Mouse (Mus musculus): ENCODE data around the gene Zfp618. TPM values are rescaled to one million over a fixed set of nuclear protein-coding genes. Genes with fewer than 3 reads are reported as not detected.

The Zfp618 gene
- polyA plus RNA-seq, 1 experiment from 2014 or later = 39.5 TPM

DNA sequence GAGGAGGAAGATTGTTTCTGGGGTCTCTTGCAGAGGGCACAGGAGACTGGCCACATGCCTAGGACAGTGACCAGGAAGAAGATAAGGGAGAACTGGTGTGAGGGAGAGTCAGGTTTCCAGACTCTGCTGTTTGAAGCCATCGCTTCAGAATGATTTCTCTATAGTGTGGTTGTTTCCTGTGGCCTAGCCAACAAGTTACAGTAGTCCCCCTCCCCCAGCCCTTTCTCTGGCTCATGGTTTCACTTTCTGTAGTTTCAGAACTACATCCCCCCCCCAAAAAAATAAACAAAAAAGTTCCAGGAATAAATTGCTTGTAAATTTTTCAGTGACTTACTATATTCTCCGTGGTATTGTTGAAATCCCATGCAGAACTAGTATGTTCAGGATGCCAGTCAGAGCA, 107.8 kb downstream of the Zfp618 start:
- ATAC-seq (replicated peaks; ENCODE audit: low FRiP score) = no peak; the same call in 1 of the 2 replicates

DNA sequence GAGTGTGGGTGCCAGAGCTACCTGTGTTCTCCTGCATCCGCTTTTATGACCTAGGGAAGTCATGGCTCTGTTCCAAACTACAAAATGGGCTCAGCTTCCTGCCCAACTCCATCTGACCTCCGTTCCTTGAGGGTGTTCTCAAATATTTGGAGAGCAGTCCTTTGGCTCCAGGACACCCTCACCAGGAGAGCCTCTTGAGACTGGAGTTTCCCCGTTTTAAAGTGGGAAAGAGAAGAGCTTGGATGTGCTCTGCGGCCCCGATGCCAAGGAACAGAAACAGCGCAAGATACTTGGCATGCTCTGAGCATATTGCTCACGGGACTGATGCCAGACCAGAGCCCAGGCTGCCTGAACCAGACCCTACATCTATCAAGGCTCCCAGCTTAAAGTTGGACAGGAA, 113.8 kb downstream of the Zfp618 start:
- Histone ChIP-seq H3K4me3 (replicated peaks) (no peak overlapping the region), H3K4me1 (peaks cover 13% of the 10 kb centered on the region; the same call in 1 of the 2 replicates), H3K9ac (no peak overlapping the region), H3K4me2 (no peak overlapping the region), H3K27ac (no peak overlapping the region), H3K9me3 (replicated peaks) (no peaks in the 10 kb centered on the region), H3K27me3 (no peaks in the 10 kb centered on the region), H3K36me3 (peaks cover 67% of the 10 kb centered on the region)
- whole genome bisulfite sequencing = 84% methylated on average over 7 of the region's 7 CpGs
- ATAC-seq (replicated peaks; ENCODE audit: low FRiP score) = no peak

More for the DNA sequence above, 107.8 kb downstream of the Zfp618 start:
- H3K4me2 ChIP-seq = no peak overlapping the region
- H3K27me3 ChIP-seq = no peaks in the 10 kb centered on the region
- H3K36me3 ChIP-seq = peaks cover 17% of the 10 kb centered on the region
- H3K4me1 ChIP-seq = peaks cover 52% of the 10 kb centered on the region
- H3K9ac ChIP-seq = no peak overlapping the region
- H3K9me3 ChIP-seq (replicated peaks) = no peaks in the 10 kb centered on the region
- H3K27ac ChIP-seq = peak overlapping the region; percentile 86
- WGBS = 54% methylated on average over 2 of the region's 2 CpGs
- H3K4me3 ChIP-seq (replicated peaks) = no peak overlapping the region

DNA sequence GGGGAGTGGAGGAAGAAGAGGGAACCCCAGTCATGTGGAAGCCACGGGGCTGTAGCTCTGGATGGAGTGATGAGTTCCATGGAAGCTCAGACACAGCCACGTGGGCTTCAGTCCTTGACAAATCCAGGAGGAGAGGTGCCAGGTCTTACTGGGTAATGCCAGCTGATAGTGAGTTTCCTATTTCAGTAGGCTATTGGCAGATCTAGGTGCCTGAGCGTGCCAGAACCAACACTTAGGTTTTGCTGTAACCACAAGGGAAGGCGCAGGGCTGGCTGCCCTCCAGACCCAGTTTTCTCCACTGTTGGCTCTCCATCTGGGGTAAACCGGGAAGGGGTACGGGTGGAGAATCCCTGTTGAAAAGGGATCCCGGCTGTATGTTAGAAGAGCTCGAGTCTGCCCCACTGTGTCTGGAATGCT, 119.1 kb downstream of the Zfp618 start:
- Histone ChIP-seq H3K9ac (no peak overlapping the region), H3K4me3 (replicated peaks) (no peak overlapping the region), H3K4me1 (no peaks in the 10 kb centered on the region), H3K9me3 (replicated peaks) (no peaks in the 10 kb centered on the region), H3K27me3 (no peaks in the 10 kb centered on the region), H3K27ac (no peak overlapping the region), H3K36me3 (peaks cover 77% of the 10 kb centered on the region), H3K4me2 (no peak overlapping the region)
- WGBS = 79% methylated on average over 8 of the region's 8 CpGs
- ATAC-seq (replicated peaks; ENCODE audit: low FRiP score) = no peak

DNA sequence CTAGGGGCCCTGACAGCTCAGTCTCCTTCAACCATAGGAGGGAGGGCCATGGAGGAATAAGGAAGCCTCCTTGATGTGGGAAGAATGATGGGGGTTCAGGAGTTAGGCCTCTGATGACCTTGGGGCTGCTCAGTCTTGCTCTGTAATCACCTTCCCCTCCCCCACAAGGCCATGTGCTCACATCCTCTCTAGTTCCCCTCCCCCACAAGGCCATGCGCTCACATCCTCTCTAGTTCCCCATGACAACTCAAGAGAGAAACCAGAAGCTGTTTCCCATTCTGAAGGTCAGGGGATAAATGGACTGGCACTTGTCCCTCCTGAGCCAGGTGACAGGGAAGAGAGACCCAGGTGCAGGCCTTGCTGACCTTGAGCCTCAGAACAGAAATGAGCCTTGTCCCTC, 124.1 kb downstream of the Zfp618 start:
- 73% methylated on average over 1 of the region's 1 CpGs for WGBS
- Histone ChIP-seq H3K4me3 (replicated peaks) (no peak overlapping the region), H3K36me3 (peaks cover 67% of the 10 kb centered on the region), H3K27me3 (no peaks in the 10 kb centered on the region), H3K4me2 (no peak overlapping the region), H3K27ac (no peak overlapping the region), H3K9ac (no peak overlapping the region), H3K4me1 (peaks cover 9% of the 10 kb centered on the region; the same call in 1 of the 2 replicates), H3K9me3 (replicated peaks) (no peaks in the 10 kb centered on the region)
- ATAC-seq (replicated peaks; ENCODE audit: low FRiP score) = no peak

DNA sequence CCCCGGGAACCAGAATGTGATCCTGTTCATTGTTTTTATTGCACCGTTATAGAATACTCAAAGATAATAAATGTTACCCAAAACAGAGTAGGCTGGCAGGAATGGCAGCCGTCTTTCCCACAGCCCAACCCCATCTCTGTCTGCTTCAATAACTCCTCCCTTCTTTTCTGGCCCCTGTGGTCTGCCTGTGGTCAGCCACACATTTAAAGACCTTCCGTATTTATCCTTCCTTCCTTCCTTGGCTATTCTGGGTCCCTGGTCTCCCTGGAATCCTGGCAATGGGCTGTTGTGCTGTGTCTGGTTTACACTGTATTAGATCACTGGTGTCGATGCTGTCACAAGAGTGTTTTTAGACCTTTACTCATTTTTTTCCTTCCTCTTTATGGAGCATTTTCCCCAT, 125.8 kb downstream of the Zfp618 start:
- H3K9me3 ChIP-seq (replicated peaks) = no peaks in the 10 kb centered on the region
- 63% methylated on average over 5 of the region's 5 CpGs for WGBS
- no peak for ATAC-seq (replicated peaks; ENCODE audit: low FRiP score)
- H3K9ac ChIP-seq = no peak overlapping the region
- H3K4me1 ChIP-seq = peaks cover 9% of the 10 kb centered on the region; the same call in 1 of the 2 replicates
- H3K4me3 ChIP-seq (replicated peaks) = no peak overlapping the region
- H3K36me3 ChIP-seq = peaks cover 81% of the 10 kb centered on the region
- H3K27me3 ChIP-seq = no peaks in the 10 kb centered on the region
- 0 out of 2 replicates have a peak overlapping the region, but pooled peaks have one; percentile 1 for H3K27ac ChIP-seq
- no peak overlapping the region for H3K4me2 ChIP-seq

DNA sequence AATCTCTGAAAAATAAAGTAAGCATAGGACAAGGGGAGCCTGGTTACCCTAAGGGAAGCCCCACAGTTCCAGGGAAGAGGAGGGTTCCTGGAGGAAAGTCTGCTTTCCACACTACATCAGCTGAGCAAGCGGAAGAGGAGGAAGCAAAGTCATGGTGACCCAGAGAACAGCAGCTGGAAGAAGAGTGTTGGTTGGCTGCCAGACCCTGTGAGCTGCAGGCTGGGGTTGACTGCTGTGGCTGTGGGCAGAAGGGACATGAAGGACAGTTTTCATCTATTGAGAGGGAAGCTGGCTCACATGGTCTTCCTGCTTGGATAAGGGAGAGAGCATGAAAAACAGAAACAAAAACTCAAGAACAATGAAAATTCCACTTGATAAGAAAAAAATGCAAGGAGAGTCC, 132.2 kb downstream of the Zfp618 start:
- Histone ChIP-seq H3K9me3 (replicated peaks) (no peaks in the 10 kb centered on the region), H3K4me1 (peaks cover 2% of the 10 kb centered on the region; the same call in 1 of the 2 replicates), H3K9ac (no peak overlapping the region), H3K4me2 (no peak overlapping the region), H3K36me3 (peaks cover 78% of the 10 kb centered on the region), H3K27me3 (no peaks in the 10 kb centered on the region), H3K27ac (0 out of 2 replicates have a peak overlapping the region, but pooled peaks have one; percentile 29), H3K4me3 (replicated peaks) (no peak overlapping the region)
- ATAC-seq (replicated peaks; ENCODE audit: low FRiP score) = no peak
- 69% methylated on average over 1 of the region's 1 CpGs for WGBS

DNA sequence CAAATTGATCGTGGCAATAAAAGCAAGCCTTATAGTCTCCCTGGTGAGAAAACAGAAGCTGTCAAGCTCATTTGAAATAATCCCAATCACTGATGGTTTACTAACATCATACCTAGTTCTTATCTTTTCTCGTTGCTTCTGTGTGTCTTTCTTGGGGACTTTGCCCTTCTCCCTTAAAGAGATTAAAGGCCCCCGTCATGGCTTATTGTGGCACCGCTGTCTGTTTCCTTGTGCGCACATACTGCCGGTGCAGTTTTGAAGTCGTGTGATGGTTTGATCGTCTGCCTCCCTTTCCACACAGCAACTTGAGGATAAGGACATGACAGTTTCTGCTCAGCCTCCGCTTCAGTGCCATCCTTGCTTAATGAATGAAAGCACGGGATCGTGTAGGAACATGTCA, 135.1 kb downstream of the Zfp618 start:
- peaks cover 74% of the 10 kb centered on the region for H3K36me3 ChIP-seq
- no peak for ATAC-seq (replicated peaks; ENCODE audit: low FRiP score)

DNA sequence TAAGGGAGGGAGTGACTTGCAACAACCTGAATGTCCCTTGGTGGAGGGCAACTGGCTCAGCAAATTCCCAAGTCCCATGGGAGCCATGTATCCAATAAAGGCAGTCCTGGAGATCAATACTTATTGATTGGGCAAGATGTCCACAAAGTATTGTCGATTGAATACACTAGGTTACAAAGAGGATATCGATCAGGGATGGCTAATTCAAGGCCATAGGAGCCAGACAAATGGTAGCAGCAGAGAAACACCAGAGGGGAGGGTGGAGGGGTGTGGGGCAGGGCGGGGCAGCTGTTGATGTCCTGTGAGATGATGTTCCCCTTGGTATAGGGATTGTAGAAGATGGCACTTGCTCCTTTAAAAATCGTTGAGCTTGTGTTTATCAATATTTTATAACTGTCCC, 136.7 kb downstream of the Zfp618 start:
- Histone ChIP-seq H3K27ac (no peak overlapping the region), H3K4me1 (no peaks in the 10 kb centered on the region), H3K36me3 (peaks cover 73% of the 10 kb centered on the region), H3K9ac (no peak overlapping the region), H3K9me3 (replicated peaks) (no peaks in the 10 kb centered on the region), H3K4me3 (replicated peaks) (no peak overlapping the region), H3K4me2 (no peak overlapping the region), H3K27me3 (no peaks in the 10 kb centered on the region)
- WGBS = 94% methylated on average over 4 of the region's 4 CpGs
- ATAC-seq (replicated peaks; ENCODE audit: low FRiP score) = no peak

More for the DNA sequence above, 135.1 kb downstream of the Zfp618 start:
- Histone ChIP-seq H3K4me3 (replicated peaks) (no peak overlapping the region), H3K9ac (no peak overlapping the region), H3K9me3 (replicated peaks) (no peaks in the 10 kb centered on the region), H3K4me1 (no peaks in the 10 kb centered on the region), H3K4me2 (no peak overlapping the region), H3K27ac (no peak overlapping the region), H3K27me3 (no peaks in the 10 kb centered on the region)
- 93% methylated on average over 11 of the region's 11 CpGs for WGBS

DNA sequence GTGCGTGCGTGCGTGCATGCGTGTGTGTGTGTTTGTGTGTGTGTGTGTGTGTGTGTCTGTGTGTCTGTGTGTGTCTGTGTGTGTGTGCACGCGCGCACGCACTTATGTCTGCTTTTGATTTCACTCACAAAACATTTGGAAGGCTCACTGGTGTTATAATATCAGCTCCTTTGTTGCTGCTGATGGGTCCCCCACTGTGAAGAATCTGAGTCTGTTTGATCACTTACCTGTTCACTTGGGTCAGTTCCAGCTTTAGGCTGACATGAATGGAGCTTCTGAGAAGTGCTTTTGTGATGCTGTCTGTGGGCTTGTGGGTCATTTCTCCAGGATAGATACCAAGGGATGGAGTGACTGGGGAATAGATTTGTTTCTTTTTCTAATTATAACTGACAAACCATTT, 140.3 kb downstream of the Zfp618 start:
- Histone ChIP-seq H3K9me3 (replicated peaks) (no peaks in the 10 kb centered on the region), H3K9ac (no peak overlapping the region), H3K4me3 (replicated peaks) (no peak overlapping the region), H3K27ac (no peak overlapping the region), H3K27me3 (no peaks in the 10 kb centered on the region), H3K4me1 (no peaks in the 10 kb centered on the region), H3K4me2 (no peak overlapping the region), H3K36me3 (peaks cover 66% of the 10 kb centered on the region)
- 96% methylated on average over 8 of the region's 8 CpGs for WGBS
- ATAC-seq (replicated peaks; ENCODE audit: low FRiP score) = no peak

DNA sequence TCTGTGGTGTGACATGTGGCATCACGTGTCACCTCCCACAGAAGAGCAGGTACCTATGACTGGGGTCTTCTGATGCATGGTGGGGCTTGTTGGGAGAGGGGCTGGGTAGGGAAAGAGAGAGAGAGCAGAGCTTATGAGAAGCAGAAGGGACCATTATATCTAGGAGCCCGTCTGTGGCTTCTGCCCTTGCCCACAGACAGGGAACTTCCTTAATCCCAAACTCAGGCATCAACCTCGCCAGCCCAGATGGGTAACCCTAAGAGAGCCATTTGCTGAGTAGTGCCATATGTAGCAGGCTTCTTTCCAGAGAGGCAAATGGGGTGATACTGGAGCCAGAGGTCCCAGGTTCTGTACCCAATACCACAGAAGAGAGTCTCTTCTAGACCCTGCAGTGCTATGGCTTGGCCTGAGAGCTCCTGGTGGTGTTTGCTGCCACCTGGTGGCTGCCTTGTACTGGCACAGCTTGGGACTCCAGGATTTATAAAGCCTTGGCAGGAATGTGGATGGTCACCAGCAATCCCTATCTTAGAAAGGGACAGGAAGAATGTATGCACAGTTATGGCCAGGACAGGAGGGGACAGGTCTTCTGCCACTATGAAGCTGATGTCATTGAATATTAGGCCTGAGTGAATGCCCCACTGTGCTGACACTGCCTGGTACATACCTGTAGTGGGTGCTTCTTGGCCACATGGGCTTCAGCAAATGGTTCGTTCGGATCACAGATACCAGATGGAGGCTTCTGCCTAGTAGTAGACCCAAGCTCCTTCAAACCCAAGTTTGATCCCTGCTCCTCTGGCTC, 153.5 kb downstream of the Zfp618 start:
- Histone ChIP-seq H3K27ac (peak overlapping the region; percentile 27; the same call in 1 of the 2 replicates), H3K4me2 (no peak overlapping the region)
- WGBS = 88% methylated on average over 5 of the region's 5 CpGs

DNA sequence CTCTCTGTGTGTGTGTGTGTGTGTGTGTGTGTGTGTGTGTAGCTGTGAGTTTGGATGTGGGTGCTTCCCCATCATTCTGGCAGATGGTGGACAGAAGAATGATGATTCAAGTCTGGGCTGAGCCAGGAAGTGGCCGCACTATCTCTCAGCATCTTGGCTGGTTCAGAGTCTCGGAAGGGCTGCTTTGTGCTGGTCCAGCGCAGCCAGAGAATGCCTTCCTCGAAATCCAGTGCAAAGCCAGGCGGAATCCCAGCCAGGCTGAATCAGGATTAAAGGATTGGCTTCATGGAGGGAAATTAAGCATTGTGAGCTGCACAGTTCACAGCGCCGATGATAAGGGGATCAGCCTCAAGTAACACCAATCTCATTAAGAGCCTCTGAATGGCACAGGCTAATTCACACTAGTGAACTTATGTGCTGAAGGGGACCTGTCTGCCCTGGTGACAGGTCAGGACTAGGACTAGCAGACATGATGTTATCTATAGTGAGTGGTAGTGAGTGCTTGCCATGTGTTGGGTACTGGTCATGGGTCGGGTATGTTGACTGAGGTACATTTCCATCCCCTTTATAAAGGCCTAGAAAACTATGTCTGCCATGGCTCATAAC, 159.6 kb downstream of the Zfp618 start:
- Histone ChIP-seq H3K36me3 (peaks cover 53% of the 10 kb centered on the region), H3K4me2 (no peak overlapping the region), H3K27ac (no peak overlapping the region), H3K27me3 (no peaks in the 10 kb centered on the region), H3K9me3 (replicated peaks) (no peaks in the 10 kb centered on the region), H3K4me1 (no peaks in the 10 kb centered on the region), H3K4me3 (replicated peaks) (no peak overlapping the region), H3K9ac (no peak overlapping the region)
- no peak for ATAC-seq (replicated peaks; ENCODE audit: low FRiP score)
- 82% methylated on average over 8 of the region's 8 CpGs for WGBS

More for the DNA sequence above, 153.5 kb downstream of the Zfp618 start:
- H3K36me3 ChIP-seq = peaks cover 68% of the 10 kb centered on the region
- H3K4me1 ChIP-seq = peaks cover 16% of the 10 kb centered on the region; the same call in 1 of the 2 replicates
- peak; percentile 90 for ATAC-seq (replicated peaks; ENCODE audit: low FRiP score)
- no peaks in the 10 kb centered on the region for H3K9me3 ChIP-seq (replicated peaks)
- H3K27me3 ChIP-seq = no peaks in the 10 kb centered on the region
- H3K9ac ChIP-seq = no peak overlapping the region
- no peak overlapping the region for H3K4me3 ChIP-seq (replicated peaks)

DNA sequence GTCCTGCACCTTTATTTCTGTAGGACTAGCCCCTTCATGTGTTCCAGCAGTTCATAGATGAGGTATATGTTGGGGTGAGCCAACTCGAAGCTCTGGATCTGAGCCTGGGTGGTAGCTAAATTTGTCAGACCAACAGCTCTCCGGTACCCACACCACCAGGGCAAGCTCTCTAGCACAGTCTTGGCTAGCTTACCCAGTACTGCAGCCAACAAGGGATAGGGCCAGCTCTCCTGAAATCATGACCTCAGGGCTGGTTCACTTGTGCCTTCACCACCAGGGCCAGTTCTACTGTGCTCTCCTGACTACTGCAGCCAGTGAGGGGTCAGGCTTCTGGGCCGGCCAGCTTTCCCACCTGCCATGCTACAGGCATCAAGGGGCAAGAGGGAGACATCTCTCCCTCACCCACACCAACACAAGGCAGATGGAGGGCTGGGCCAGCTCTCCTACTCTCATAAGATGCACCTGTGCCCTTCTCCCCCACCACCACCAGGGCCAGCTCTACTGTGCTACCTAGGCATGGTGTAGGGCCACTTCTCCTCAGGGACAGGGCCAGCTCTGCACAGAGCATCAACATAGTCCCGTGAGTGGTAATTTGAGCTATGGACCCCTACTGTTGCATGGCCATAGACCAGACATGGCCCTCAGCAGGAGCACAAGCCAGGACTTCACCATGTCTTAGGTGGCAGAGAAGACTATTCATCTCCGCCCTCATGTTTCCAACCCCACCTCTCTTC, 164.7 kb downstream of the Zfp618 start:
- no peaks in the 10 kb centered on the region for H3K4me1 ChIP-seq
- ATAC-seq (replicated peaks; ENCODE audit: low FRiP score) = no peak
- no peak overlapping the region for H3K9ac ChIP-seq
- no peak overlapping the region for H3K4me2 ChIP-seq
- no peaks in the 10 kb centered on the region for H3K9me3 ChIP-seq (replicated peaks)
- no peak overlapping the region for H3K4me3 ChIP-seq (replicated peaks)
- no peaks in the 10 kb centered on the region for H3K27me3 ChIP-seq
- H3K36me3 ChIP-seq = peaks cover 53% of the 10 kb centered on the region
- 93% methylated on average over 5 of the region's 5 CpGs for WGBS
- no peak overlapping the region for H3K27ac ChIP-seq
